Mouse (Mus musculus): ENCODE data around the gene Wdr38. TPM values are rescaled to one million over a fixed set of nuclear protein-coding genes. Genes with fewer than 3 reads are reported as not detected.

Gene Wdr38
- under 1 TPM in 1 of 2 experiments, not detected in 1; 0.18 TPM for total RNA-seq (2023)

GRCm38 (mm10) chr2:38997386-38998374, at the start of gene Wdr38:
Gene Wdr38, plus strand, starts transcription at chr2:38997476.

DNA sequence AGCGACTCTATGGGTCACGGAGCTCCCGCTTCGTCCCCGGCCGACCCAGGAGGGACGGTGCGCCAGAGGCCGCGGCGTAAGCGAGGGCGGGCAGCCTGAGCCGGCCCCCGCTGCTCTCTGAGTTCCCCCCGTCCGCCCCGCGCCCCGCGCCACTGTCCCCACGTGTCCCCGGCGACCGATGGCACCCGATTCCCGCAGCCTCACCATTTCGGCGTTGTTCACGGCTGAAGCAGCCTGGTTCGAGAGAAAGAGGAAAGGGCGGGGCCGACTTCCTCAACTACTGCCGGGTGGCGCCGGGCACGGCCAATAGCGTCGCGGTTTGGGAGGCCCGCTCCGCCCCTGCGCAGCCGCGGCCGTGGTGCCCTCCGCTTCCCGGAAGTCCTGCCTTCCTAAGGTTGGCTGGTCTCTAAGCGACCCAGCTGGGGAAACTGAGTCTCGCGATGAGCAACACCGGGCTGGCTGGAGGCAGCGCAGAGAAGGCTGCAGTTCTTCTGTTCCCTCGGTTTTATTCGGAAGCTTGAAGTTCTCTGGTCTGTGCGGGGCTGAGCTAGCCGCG, 7.7 kb downstream of the Wdr38 start, which contains the start of gene Arpc5l:
Arpc5l (plus strand) TSS at position 469 of the 556 bp plus-strand sequence.

DNA sequence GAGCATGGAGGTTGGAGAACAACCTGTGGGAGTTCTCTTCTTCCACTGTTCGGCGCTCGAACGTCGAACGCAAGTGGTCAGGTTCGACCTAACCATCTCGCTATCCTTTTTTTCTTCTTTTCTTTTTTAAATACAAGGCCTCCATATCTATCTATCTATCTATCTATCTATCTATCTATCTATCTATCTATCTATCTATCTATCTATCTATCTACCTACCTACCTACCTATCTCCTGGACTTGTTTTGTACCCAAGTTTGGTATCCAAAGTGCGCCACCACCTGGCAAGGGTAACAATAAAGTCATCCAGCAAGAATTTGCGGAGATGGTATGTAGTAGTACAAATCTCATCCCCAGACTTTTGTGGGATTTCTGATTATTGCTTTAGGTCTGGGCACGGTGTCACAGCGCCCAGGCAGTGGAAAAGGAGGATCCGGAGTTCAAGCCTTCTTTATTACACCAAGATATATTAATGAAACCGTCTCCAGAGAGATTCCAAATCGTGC, 8.4 kb downstream of the Wdr38 start, which contains the start of gene Rpl35:
Rpl35 (minus strand) TSS at position 51 of the 506 bp plus-strand sequence.

Other genes with a start within 250 kb of the Wdr38 start
- 1 to 10 TPM; 2.4 to 2.6 TPM for gene Nr6a1, start 69.8 kb upstream of the Wdr38 start, total RNA-seq (2023)
- under 1 TPM in 1 of 2 experiments, not detected in 1; 0.15 TPM for gene Olfml2a, start 65.5 kb upstream of the Wdr38 start, total RNA-seq (2023)
- 10 to 100 TPM; 38.0 to 41.4 TPM for gene Arpc5l, start 7.9 kb downstream of the Wdr38 start, total RNA-seq (2023)
- 100 to 1,000 TPM; 470 to 495 TPM for gene Rpl35, start 8.1 kb downstream of the Wdr38 start, total RNA-seq (2023)
- 10 to 100 TPM; 20.9 to 23.8 TPM for gene Golga1, start 68.1 kb downstream of the Wdr38 start, total RNA-seq (2023)
- 10 to 100 TPM; 13.2 to 13.7 TPM for gene Scai, start 193.3 kb downstream of the Wdr38 start, total RNA-seq (2023)
- 10 to 100 TPM; 56.9 to 74.1 TPM for gene Ppp6c, start 229.0 kb downstream of the Wdr38 start, total RNA-seq (2023)

Data from monocyte, adult 59 days (primary cell).